Mouse (Mus musculus): ENCODE results near the gene Tmem163. TPM values are rescaled to one million over a fixed set of nuclear protein-coding genes. Genes with fewer than 3 reads are reported as not detected.

Gene Tmem163
- polyA plus RNA-seq, 1 experiment = 25.3 TPM

- TF ChIP-seq CTCF (IDR thresholded peaks at IDR 0.05; ENCODE audit: insufficient read depth, low read length) (no peak), POLR2A (IDR thresholded peaks at IDR 0.05; ENCODE audit: borderline replicate concordance, extremely low read depth, low read depth, low read length) (no peak)
- no peaks in the 10 kb centered on the region for H3K4me1 ChIP-seq (ENCODE audit: control insufficient read depth, insufficient read depth, low read length)
- DNase-seq = no peak
- H3K4me3 ChIP-seq (replicated peaks; ENCODE audit: extremely low read depth, low read depth, low read length) = no peak overlapping the region
- 97% methylated on average over 10 of the region's 10 CpGs for WGBS
These were observed 164.5 kb downstream of the Tmem163 start for GRCm38 (mm10) chr1:127514888-127515287.

GRCm38 (mm10) chr1:127514479-127514878 is 164.9 kb downstream of the Tmem163 start:
- H3K4me3 ChIP-seq (replicated peaks; ENCODE audit: extremely low read depth, low read depth, low read length) = no peak overlapping the region

GRCm38 (mm10) chr1:127513664-127514063 is 165.7 kb downstream of the Tmem163 start:
- Histone ChIP-seq H3K4me1 (ENCODE audit: control insufficient read depth, insufficient read depth, low read length) (no peaks in the 10 kb centered on the region), H3K4me3 (replicated peaks; ENCODE audit: extremely low read depth, low read depth, low read length) (no peak overlapping the region)
- TF ChIP-seq POLR2A (IDR thresholded peaks at IDR 0.05; ENCODE audit: borderline replicate concordance, extremely low read depth, low read depth, low read length) (no peak), CTCF (IDR thresholded peaks at IDR 0.05; ENCODE audit: insufficient read depth, low read length) (no peak)
- 73% methylated on average over 3 of the region's 3 CpGs for WGBS
- DNase-seq = no peak

More at GRCm38 (mm10) chr1:127514479-127514878, 164.9 kb downstream of the Tmem163 start:
- no peak for DNase-seq
- WGBS = 68% methylated on average over 3 of the region's 3 CpGs
- H3K4me1 ChIP-seq (ENCODE audit: control insufficient read depth, insufficient read depth, low read length) = no peaks in the 10 kb centered on the region
- TF ChIP-seq CTCF (IDR thresholded peaks at IDR 0.05; ENCODE audit: insufficient read depth, low read length) = no peak
- TF ChIP-seq POLR2A (IDR thresholded peaks at IDR 0.05; ENCODE audit: borderline replicate concordance, extremely low read depth, low read depth, low read length) = no peak

- TF ChIP-seq POLR2A (IDR thresholded peaks at IDR 0.05; ENCODE audit: borderline replicate concordance, extremely low read depth, low read depth, low read length) = no peak
- no peak for TF ChIP-seq CTCF (IDR thresholded peaks at IDR 0.05; ENCODE audit: insufficient read depth, low read length)
- 74% methylated on average over 8 of the region's 8 CpGs for WGBS
- Histone ChIP-seq H3K4me1 (ENCODE audit: control insufficient read depth, insufficient read depth, low read length) (no peaks in the 10 kb centered on the region), H3K4me3 (replicated peaks; ENCODE audit: extremely low read depth, low read depth, low read length) (no peak overlapping the region)
- no peak for DNase-seq
These were observed 166.2 kb downstream of the Tmem163 start for GRCm38 (mm10) chr1:127513140-127513539.

GRCm38 (mm10) chr1:127512709-127513108 is 166.6 kb downstream of the Tmem163 start:
- 58% methylated on average over 6 of the region's 6 CpGs for WGBS
- no peak for DNase-seq
- Histone ChIP-seq H3K4me1 (ENCODE audit: control insufficient read depth, insufficient read depth, low read length) (no peaks in the 10 kb centered on the region), H3K4me3 (replicated peaks; ENCODE audit: extremely low read depth, low read depth, low read length) (no peak overlapping the region)
- no peak for TF ChIP-seq CTCF (IDR thresholded peaks at IDR 0.05; ENCODE audit: insufficient read depth, low read length)

GRCm38 (mm10) chr1:127511362-127511761 is 168.0 kb downstream of the Tmem163 start:
- no peak for TF ChIP-seq POLR2A (IDR thresholded peaks at IDR 0.05; ENCODE audit: borderline replicate concordance, extremely low read depth, low read depth, low read length)
- no peak for DNase-seq
- 72% methylated on average over 6 of the region's 6 CpGs for WGBS
- Histone ChIP-seq H3K4me3 (replicated peaks; ENCODE audit: extremely low read depth, low read depth, low read length) (no peak overlapping the region), H3K4me1 (ENCODE audit: control insufficient read depth, insufficient read depth, low read length) (no peaks in the 10 kb centered on the region)

- 81% methylated on average over 8 of the region's 8 CpGs for WGBS
- TF ChIP-seq POLR2A (IDR thresholded peaks at IDR 0.05; ENCODE audit: borderline replicate concordance, extremely low read depth, low read depth, low read length) (no peak), CTCF (IDR thresholded peaks at IDR 0.05; ENCODE audit: insufficient read depth, low read length) (no peak)
- no peaks in the 10 kb centered on the region for H3K4me1 ChIP-seq (ENCODE audit: control insufficient read depth, insufficient read depth, low read length)
- H3K4me3 ChIP-seq (replicated peaks; ENCODE audit: extremely low read depth, low read depth, low read length) = no peak overlapping the region
- DNase-seq = no peak
These were observed 170.4 kb downstream of the Tmem163 start for GRCm38 (mm10) chr1:127508921-127509320.

- H3K4me3 ChIP-seq (replicated peaks; ENCODE audit: extremely low read depth, low read depth, low read length) = no peak overlapping the region
- H3K4me1 ChIP-seq (ENCODE audit: control insufficient read depth, insufficient read depth, low read length) = no peaks in the 10 kb centered on the region
- TF ChIP-seq POLR2A (IDR thresholded peaks at IDR 0.05; ENCODE audit: borderline replicate concordance, extremely low read depth, low read depth, low read length) = no peak
- TF ChIP-seq CTCF (IDR thresholded peaks at IDR 0.05; ENCODE audit: insufficient read depth, low read length) = no peak
- WGBS = 75% methylated on average over 16 of the region's 16 CpGs
- no peak for DNase-seq
These were observed 171.1 kb downstream of the Tmem163 start for GRCm38 (mm10) chr1:127508067-127508739.

GRCm38 (mm10) chr1:127507042-127507650 is 172.2 kb downstream of the Tmem163 start:
- no peaks in the 10 kb centered on the region for H3K4me1 ChIP-seq (ENCODE audit: control insufficient read depth, insufficient read depth, low read length)

GRCm38 (mm10) chr1:127500701-127501100 is 178.6 kb downstream of the Tmem163 start:
- no peaks in the 10 kb centered on the region for H3K4me1 ChIP-seq (ENCODE audit: control insufficient read depth, insufficient read depth, low read length)
- no peak for TF ChIP-seq POLR2A (IDR thresholded peaks at IDR 0.05; ENCODE audit: borderline replicate concordance, extremely low read depth, low read depth, low read length)
- no peak for TF ChIP-seq CTCF (IDR thresholded peaks at IDR 0.05; ENCODE audit: insufficient read depth, low read length)
- no peak for DNase-seq
- 62% methylated on average over 17 of the region's 17 CpGs for WGBS
- H3K4me3 ChIP-seq (replicated peaks; ENCODE audit: extremely low read depth, low read depth, low read length) = no peak overlapping the region

More at GRCm38 (mm10) chr1:127507042-127507650, 172.2 kb downstream of the Tmem163 start:
- WGBS = 79% methylated on average over 10 of the region's 10 CpGs
- no peak for DNase-seq
- no peak for TF ChIP-seq POLR2A (IDR thresholded peaks at IDR 0.05; ENCODE audit: borderline replicate concordance, extremely low read depth, low read depth, low read length)
- TF ChIP-seq CTCF (IDR thresholded peaks at IDR 0.05; ENCODE audit: insufficient read depth, low read length) = no peak
- no peak overlapping the region for H3K4me3 ChIP-seq (replicated peaks; ENCODE audit: extremely low read depth, low read depth, low read length)
